Mouse (Mus musculus): Measurements from ENCODE around the gene Pfkl. TPM values are rescaled to one million over a fixed set of nuclear protein-coding genes. Genes with fewer than 3 reads are reported as not detected.
"Not testable (repeated sequence)": the region's sequence is repeated elsewhere in the genome, so short reads cannot be mapped to it uniquely, and the experiment has no call there.

Pfkl gene
- polyA plus RNA-seq, 1 experiment from 2014 or later, result 126 TPM

DNA sequence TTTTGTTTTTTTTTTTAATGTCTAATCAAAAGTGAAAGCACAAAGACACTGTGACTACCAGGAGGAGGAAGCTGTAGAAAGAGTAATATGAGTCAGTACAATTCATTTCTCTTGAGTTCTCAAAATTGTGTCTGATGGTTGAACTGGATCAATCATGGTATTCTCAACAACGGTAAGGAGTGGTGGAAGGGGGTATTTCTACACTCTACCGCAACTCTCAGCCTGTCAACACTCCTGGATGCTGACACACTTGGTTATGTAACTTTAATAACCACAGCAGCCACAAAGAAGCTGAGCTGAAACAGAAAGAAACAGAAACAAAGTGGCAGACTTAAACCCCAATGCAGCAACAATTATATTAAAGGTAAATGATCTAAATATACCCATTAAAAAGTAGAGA lies 47.2 kb downstream of the Pfkl start:
- Histone ChIP-seq H3K27me3 (no peaks in the 10 kb centered on the region), H3K4me3 (no peak overlapping the region), H3K36me3 (no peaks in the 10 kb centered on the region), H3K4me1 (replicated peaks) (no peaks in the 10 kb centered on the region), H3K9ac (no peak overlapping the region), H3K27ac (replicated peaks) (no peak overlapping the region), H3K9me3 (no peaks in the 10 kb centered on the region), H3K4me2 (no peak overlapping the region)
- no peak for ATAC-seq (ENCODE audit: low FRiP score, low read depth)
- 98% methylated on average over 2 of the region's 2 CpGs for WGBS

- H3K4me2 ChIP-seq; H3K9me3 ChIP-seq; H3K4me3 ChIP-seq; ATAC-seq (ENCODE audit: low FRiP score, low read depth); H3K27ac ChIP-seq (replicated peaks); H3K27me3 ChIP-seq; H3K4me1 ChIP-seq (replicated peaks); H3K9ac ChIP-seq; H3K36me3 ChIP-seq: not testable (repeated sequence)
- WGBS, result 93% methylated on average over 10 of the region's 12 CpGs
These were observed 59.4 kb downstream of the Pfkl start for GRCm38 (mm10) chr10:77950468-77950867.

DNA sequence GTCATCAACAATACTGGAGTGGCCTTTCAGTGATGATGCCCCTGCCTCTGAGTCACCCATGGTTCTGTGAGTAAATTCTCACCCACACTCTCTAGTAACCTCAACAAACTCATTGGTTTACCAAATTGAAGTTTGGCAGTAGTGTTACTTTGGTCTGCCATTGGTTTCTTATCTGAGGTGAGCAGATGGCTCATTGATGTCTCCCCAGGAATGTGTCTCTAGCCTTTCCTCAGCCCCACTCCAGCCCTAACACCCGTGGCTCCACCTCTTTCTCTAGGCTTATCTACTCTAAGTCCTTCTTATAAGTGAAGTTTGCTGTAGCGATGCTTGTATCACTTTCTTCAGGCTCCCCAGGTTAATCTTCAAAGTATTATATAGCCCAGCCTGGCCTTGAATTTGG lies 70.2 kb downstream of the Pfkl start:
- no peak for ATAC-seq (ENCODE audit: low FRiP score, low read depth)
- no peak overlapping the region for H3K4me2 ChIP-seq
- H3K4me3 ChIP-seq, result no peak overlapping the region
- H3K27ac ChIP-seq (replicated peaks), result no peak overlapping the region
- no peaks in the 10 kb centered on the region for H3K36me3 ChIP-seq
- H3K9ac ChIP-seq, result no peak overlapping the region
- no peaks in the 10 kb centered on the region for H3K4me1 ChIP-seq (replicated peaks)
- H3K27me3 ChIP-seq, result no peaks in the 10 kb centered on the region
- H3K9me3 ChIP-seq, result no peaks in the 10 kb centered on the region
- WGBS, result 84% methylated on average over 2 of the region's 2 CpGs

Other genes with a start within 250 kb of the Pfkl start
- gene Gm3238, start 238.8 kb downstream of the Pfkl start, polyA plus RNA-seq (2015; fragmentation: Nextera tagmentation; extraction: Ambion mirVana), result not detected in 2 replicates
- not detected in 2 replicates for gene Gm7138, start 233.1 kb downstream of the Pfkl start, polyA plus RNA-seq (2015; fragmentation: Nextera tagmentation; extraction: Ambion mirVana)
- not detected in 2 replicates for gene Gm3250, start 227.5 kb downstream of the Pfkl start, polyA plus RNA-seq (2015; fragmentation: Nextera tagmentation; extraction: Ambion mirVana)
- gene Gm7137, start 221.9 kb downstream of the Pfkl start, polyA plus RNA-seq (2015; fragmentation: Nextera tagmentation; extraction: Ambion mirVana), result not detected in 2 replicates
- gene Gm9639, start 215.0 kb downstream of the Pfkl start, polyA plus RNA-seq (2015; fragmentation: Nextera tagmentation; extraction: Ambion mirVana), result not detected in 2 replicates
- not detected in 2 replicates for gene Gm19668, start 210.9 kb downstream of the Pfkl start, polyA plus RNA-seq (2015; fragmentation: Nextera tagmentation; extraction: Ambion mirVana)
- not detected in 2 replicates for gene Gm9507, start 198.2 kb downstream of the Pfkl start, polyA plus RNA-seq (2015; fragmentation: Nextera tagmentation; extraction: Ambion mirVana)
- not detected in 2 replicates for gene Gm2696, start 195.4 kb downstream of the Pfkl start, polyA plus RNA-seq (2015; fragmentation: Nextera tagmentation; extraction: Ambion mirVana)
- gene Krtap10-4, start 183.0 kb downstream of the Pfkl start, polyA plus RNA-seq (2015; fragmentation: Nextera tagmentation; extraction: Ambion mirVana), result not detected in 2 replicates
- gene Krtap10-10, start 174.1 kb downstream of the Pfkl start, polyA plus RNA-seq (2015; fragmentation: Nextera tagmentation; extraction: Ambion mirVana), result not detected in 2 replicates
- not detected in 2 replicates for gene Gm36176, start 163.3 kb downstream of the Pfkl start, polyA plus RNA-seq (2015; fragmentation: Nextera tagmentation; extraction: Ambion mirVana)
- not detected in 2 replicates for gene Gm10318, start 157.2 kb downstream of the Pfkl start, polyA plus RNA-seq (2015; fragmentation: Nextera tagmentation; extraction: Ambion mirVana)
- not detected in 2 replicates for gene Gm3285, start 148.1 kb downstream of the Pfkl start, polyA plus RNA-seq (2015; fragmentation: Nextera tagmentation; extraction: Ambion mirVana)
- 21.4 and 23.9 TPM in 2 replicates for gene Lrrc3, start 107.5 kb downstream of the Pfkl start, polyA plus RNA-seq (2015; fragmentation: Nextera tagmentation; extraction: Ambion mirVana)
- 5.4 and 7.1 TPM in 2 replicates for gene Trpm2, start 39.5 kb downstream of the Pfkl start, polyA plus RNA-seq (2015; fragmentation: Nextera tagmentation; extraction: Ambion mirVana)
- gene 1810043G02Rik, start 31.6 kb downstream of the Pfkl start, polyA plus RNA-seq (2015; fragmentation: Nextera tagmentation; extraction: Ambion mirVana), result 46.8 and 54.5 TPM in 2 replicates
- not detected in 2 replicates for gene Dnmt3l, start 31.9 kb upstream of the Pfkl start, polyA plus RNA-seq (2015; fragmentation: Nextera tagmentation; extraction: Ambion mirVana)
- 0.51 TPM in 1 of 2 replicates, not detected in the other for gene Aire, start 33.5 kb upstream of the Pfkl start, polyA plus RNA-seq (2015; fragmentation: Nextera tagmentation; extraction: Ambion mirVana)
- 0.71 and 0.96 TPM in 2 replicates for gene Icosl, start 59.2 kb upstream of the Pfkl start, polyA plus RNA-seq (2015; fragmentation: Nextera tagmentation; extraction: Ambion mirVana)
- gene D10Jhu81e, start 159.7 kb upstream of the Pfkl start, polyA plus RNA-seq (2015; fragmentation: Nextera tagmentation; extraction: Ambion mirVana), result 27.7 and 29.9 TPM in 2 replicates
- 16.6 and 16.8 TPM in 2 replicates for gene Pwp2, start 175.1 kb upstream of the Pfkl start, polyA plus RNA-seq (2015; fragmentation: Nextera tagmentation; extraction: Ambion mirVana)
- gene Trappc10, start 234.6 kb upstream of the Pfkl start, polyA plus RNA-seq (2015; fragmentation: Nextera tagmentation; extraction: Ambion mirVana), result 27.5 and 29.4 TPM in 2 replicates